Mouse (Mus musculus): ENCODE data around the gene Tfdp2. TPM values are rescaled to one million over a fixed set of nuclear protein-coding genes. Genes with fewer than 3 reads are reported as not detected.
A peak's percentile ranks its signal among the peaks of the same experiment; 100 is the strongest.

Gene Tfdp2
- polyA plus RNA-seq, 1 experiment, result 59.5 TPM

- TF ChIP-seq CTCF (IDR thresholded peaks at IDR 0.05; ENCODE audit: low read depth, low read length), result no peak
- TF ChIP-seq EP300 (IDR thresholded peaks at IDR 0.05; ENCODE audit: insufficient read depth, low read depth, low read length), result no peak
- no peak for TF ChIP-seq POLR2A (IDR thresholded peaks at IDR 0.05; ENCODE audit: insufficient read depth, low read length)
- no peaks in the 10 kb centered on the region for H3K9me3 ChIP-seq (replicated peaks; ENCODE audit: control insufficient read depth, insufficient read depth, low read length, poor library complexity, severe bottlenecking)
- H3K4me1 ChIP-seq (ENCODE audit: control insufficient read depth, insufficient read depth, low read length), result no peaks in the 10 kb centered on the region
- no peaks in the 10 kb centered on the region for H3K27me3 ChIP-seq (ENCODE audit: control insufficient read depth, insufficient read depth, low read length, poor library complexity, severe bottlenecking)
- no peak overlapping the region for H3K27ac ChIP-seq (ENCODE audit: insufficient read depth, low read length)
- no peak overlapping the region for H3K9ac ChIP-seq (ENCODE audit: low read depth, poor library complexity, severe bottlenecking)
- H3K4me3 ChIP-seq (ENCODE audit: low read depth, low read length), result no peak overlapping the region
- no peaks in the 10 kb centered on the region for H3K36me3 ChIP-seq (ENCODE audit: control insufficient read depth, insufficient read depth, low read length, poor library complexity, severe bottlenecking)
These were observed 58.7 kb downstream of the Tfdp2 start for GRCm38 (mm10) chr9:96254812-96255211.

- no peak for TF ChIP-seq POLR2A (IDR thresholded peaks at IDR 0.05; ENCODE audit: insufficient read depth, low read length)
- no peak for TF ChIP-seq CTCF (IDR thresholded peaks at IDR 0.05; ENCODE audit: low read depth, low read length)
- TF ChIP-seq EP300 (IDR thresholded peaks at IDR 0.05; ENCODE audit: insufficient read depth, low read depth, low read length), result no peak
- Histone ChIP-seq H3K27ac (ENCODE audit: insufficient read depth, low read length) (no peak overlapping the region), H3K36me3 (ENCODE audit: control insufficient read depth, insufficient read depth, low read length, poor library complexity, severe bottlenecking) (no peaks in the 10 kb centered on the region), H3K9ac (ENCODE audit: low read depth, poor library complexity, severe bottlenecking) (0 out of 2 replicates have a peak overlapping the region, but pooled peaks have one; percentile 64), H3K27me3 (ENCODE audit: control insufficient read depth, insufficient read depth, low read length, poor library complexity, severe bottlenecking) (no peaks in the 10 kb centered on the region), H3K4me3 (ENCODE audit: low read depth, low read length) (no peak overlapping the region), H3K9me3 (replicated peaks; ENCODE audit: control insufficient read depth, insufficient read depth, low read length, poor library complexity, severe bottlenecking) (no peaks in the 10 kb centered on the region), H3K4me1 (ENCODE audit: control insufficient read depth, insufficient read depth, low read length) (no peaks in the 10 kb centered on the region)
These were observed 62.4 kb downstream of the Tfdp2 start for GRCm38 (mm10) chr9:96258478-96258877.

GRCm38 (mm10) chr9:96259017-96259512, 63.0 kb downstream of the Tfdp2 start:
- Histone ChIP-seq H3K27me3 (ENCODE audit: control insufficient read depth, insufficient read depth, low read length, poor library complexity, severe bottlenecking) (no peaks in the 10 kb centered on the region), H3K27ac (ENCODE audit: insufficient read depth, low read length) (peak overlapping the region; percentile 76; the same call in 1 of the 2 replicates), H3K4me3 (ENCODE audit: low read depth, low read length) (peak overlapping the region; percentile 44), H3K4me1 (ENCODE audit: control insufficient read depth, insufficient read depth, low read length) (no peaks in the 10 kb centered on the region), H3K9ac (ENCODE audit: low read depth, poor library complexity, severe bottlenecking) (peak overlapping the region; percentile 64), H3K36me3 (ENCODE audit: control insufficient read depth, insufficient read depth, low read length, poor library complexity, severe bottlenecking) (no peaks in the 10 kb centered on the region), H3K9me3 (replicated peaks; ENCODE audit: control insufficient read depth, insufficient read depth, low read length, poor library complexity, severe bottlenecking) (no peaks in the 10 kb centered on the region)
- TF ChIP-seq EP300 (IDR thresholded peaks at IDR 0.05; ENCODE audit: insufficient read depth, low read depth, low read length) (no peak), POLR2A (IDR thresholded peaks at IDR 0.05; ENCODE audit: insufficient read depth, low read length) (no peak), CTCF (IDR thresholded peaks at IDR 0.05; ENCODE audit: low read depth, low read length) (no peak)

GRCm38 (mm10) chr9:96259753-96260520, 63.9 kb downstream of the Tfdp2 start:
- TF ChIP-seq POLR2A (IDR thresholded peaks at IDR 0.05; ENCODE audit: insufficient read depth, low read length) (no peak), CTCF (IDR thresholded peaks at IDR 0.05; ENCODE audit: low read depth, low read length) (no peak), EP300 (IDR thresholded peaks at IDR 0.05; ENCODE audit: insufficient read depth, low read depth, low read length) (no peak)
- Histone ChIP-seq H3K4me1 (ENCODE audit: control insufficient read depth, insufficient read depth, low read length) (no peaks in the 10 kb centered on the region), H3K27ac (ENCODE audit: insufficient read depth, low read length) (no peak overlapping the region), H3K9me3 (replicated peaks; ENCODE audit: control insufficient read depth, insufficient read depth, low read length, poor library complexity, severe bottlenecking) (no peaks in the 10 kb centered on the region), H3K27me3 (ENCODE audit: control insufficient read depth, insufficient read depth, low read length, poor library complexity, severe bottlenecking) (no peaks in the 10 kb centered on the region), H3K9ac (ENCODE audit: low read depth, poor library complexity, severe bottlenecking) (0 out of 2 replicates have a peak overlapping the region, but pooled peaks have one; percentile 44), H3K4me3 (ENCODE audit: low read depth, low read length) (peak overlapping the region; percentile 42; the same call in 1 of the 2 replicates), H3K36me3 (ENCODE audit: control insufficient read depth, insufficient read depth, low read length, poor library complexity, severe bottlenecking) (no peaks in the 10 kb centered on the region)

- Histone ChIP-seq H3K4me3 (ENCODE audit: low read depth, low read length) (no peak overlapping the region), H3K4me1 (ENCODE audit: control insufficient read depth, insufficient read depth, low read length) (no peaks in the 10 kb centered on the region)
These were observed 65.0 kb downstream of the Tfdp2 start for GRCm38 (mm10) chr9:96261101-96261500.

GRCm38 (mm10) chr9:96261980-96262379, 65.9 kb downstream of the Tfdp2 start:
- no peaks in the 10 kb centered on the region for H3K9me3 ChIP-seq (replicated peaks; ENCODE audit: control insufficient read depth, insufficient read depth, low read length, poor library complexity, severe bottlenecking)
- no peaks in the 10 kb centered on the region for H3K27me3 ChIP-seq (ENCODE audit: control insufficient read depth, insufficient read depth, low read length, poor library complexity, severe bottlenecking)
- H3K27ac ChIP-seq (ENCODE audit: insufficient read depth, low read length), result no peak overlapping the region
- no peaks in the 10 kb centered on the region for H3K36me3 ChIP-seq (ENCODE audit: control insufficient read depth, insufficient read depth, low read length, poor library complexity, severe bottlenecking)
- H3K4me1 ChIP-seq (ENCODE audit: control insufficient read depth, insufficient read depth, low read length), result no peaks in the 10 kb centered on the region
- TF ChIP-seq POLR2A (IDR thresholded peaks at IDR 0.05; ENCODE audit: insufficient read depth, low read length) (no peak), CTCF (IDR thresholded peaks at IDR 0.05; ENCODE audit: low read depth, low read length) (peak; percentile 45)
- H3K4me3 ChIP-seq (ENCODE audit: low read depth, low read length), result no peak overlapping the region
- no peak overlapping the region for H3K9ac ChIP-seq (ENCODE audit: low read depth, poor library complexity, severe bottlenecking)

More at GRCm38 (mm10) chr9:96261101-96261500, 65.0 kb downstream of the Tfdp2 start:
- Histone ChIP-seq H3K36me3 (ENCODE audit: control insufficient read depth, insufficient read depth, low read length, poor library complexity, severe bottlenecking) (no peaks in the 10 kb centered on the region), H3K9me3 (replicated peaks; ENCODE audit: control insufficient read depth, insufficient read depth, low read length, poor library complexity, severe bottlenecking) (no peaks in the 10 kb centered on the region), H3K27ac (ENCODE audit: insufficient read depth, low read length) (no peak overlapping the region), H3K9ac (ENCODE audit: low read depth, poor library complexity, severe bottlenecking) (no peak overlapping the region), H3K27me3 (ENCODE audit: control insufficient read depth, insufficient read depth, low read length, poor library complexity, severe bottlenecking) (no peaks in the 10 kb centered on the region)
- no peak for TF ChIP-seq CTCF (IDR thresholded peaks at IDR 0.05; ENCODE audit: low read depth, low read length)
- TF ChIP-seq EP300 (IDR thresholded peaks at IDR 0.05; ENCODE audit: insufficient read depth, low read depth, low read length), result no peak
- no peak for TF ChIP-seq POLR2A (IDR thresholded peaks at IDR 0.05; ENCODE audit: insufficient read depth, low read length)

Data from ES-Bruce4 (cell line).